Mouse (Mus musculus): ENCODE measurements at regions not wholly inside any gene's neighbourhood (a gene's known extent, or its start where the extent isn't known, plus 50 kb on each side); places are given as distances from the start of the nearest gene placed in this dataset.

DNA sequence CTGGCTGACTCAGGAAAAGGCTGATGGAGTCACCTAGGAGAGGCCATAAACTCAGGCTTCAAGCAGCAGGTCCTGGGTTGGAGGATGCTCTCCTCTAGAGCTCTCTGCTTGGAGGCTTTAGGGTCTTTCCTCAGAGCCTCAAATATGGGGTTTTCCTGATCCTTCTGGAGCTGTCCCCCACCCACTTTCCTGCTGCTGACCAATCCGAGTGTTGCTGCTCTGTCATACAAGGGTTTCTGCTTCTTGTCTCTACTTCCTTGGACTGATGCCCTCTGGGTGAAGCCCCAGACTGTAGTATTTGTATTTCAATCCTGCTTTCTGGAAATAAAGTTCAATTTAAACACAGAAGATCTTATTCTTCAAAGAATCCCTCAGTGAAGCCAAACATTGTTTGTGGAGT lies 166.7 kb upstream of the Sall1 start:
- H3K4me3 ChIP-seq (replicated peaks) = no peak overlapping the region
- no peaks in the 10 kb centered on the region for H3K4me1 ChIP-seq
- WGBS = 86% methylated on average over 1 of the region's 1 CpGs
- H3K9me3 ChIP-seq (replicated peaks) = no peaks in the 10 kb centered on the region
- no peak overlapping the region for H3K4me2 ChIP-seq
- no peaks in the 10 kb centered on the region for H3K36me3 ChIP-seq
- no peak overlapping the region for H3K27ac ChIP-seq (replicated peaks)
- no peaks in the 10 kb centered on the region for H3K27me3 ChIP-seq (replicated peaks)
- H3K9ac ChIP-seq (replicated peaks) = no peak overlapping the region
- ATAC-seq (ENCODE audit: low FRiP score) = no peak

GRCm38 (mm10) chr8:89207891-89208290 lies 163.9 kb upstream of the Sall1 start:
- H3K4me1 ChIP-seq = 0 out of 2 replicates have a peak, but pooled peaks cover under 1% of the 10 kb centered on the region
- H3K36me3 ChIP-seq = no peaks in the 10 kb centered on the region
- H3K9ac ChIP-seq (replicated peaks) = no peak overlapping the region
- no peak for ATAC-seq (ENCODE audit: low FRiP score)
- no peaks in the 10 kb centered on the region for H3K27me3 ChIP-seq (replicated peaks)
- H3K4me2 ChIP-seq = no peak overlapping the region
- no peaks in the 10 kb centered on the region for H3K9me3 ChIP-seq (replicated peaks)
- 79% methylated on average over 2 of the region's 2 CpGs for WGBS
- no peak overlapping the region for H3K27ac ChIP-seq (replicated peaks)
- no peak overlapping the region for H3K4me3 ChIP-seq (replicated peaks)

- 31% methylated on average over 5 of the region's 5 CpGs for WGBS
- Histone ChIP-seq H3K9me3 (replicated peaks) (no peaks in the 10 kb centered on the region), H3K36me3 (no peaks in the 10 kb centered on the region), H3K9ac (replicated peaks) (no peak overlapping the region), H3K27ac (replicated peaks) (no peak overlapping the region), H3K4me2 (no peak overlapping the region), H3K27me3 (replicated peaks) (no peaks in the 10 kb centered on the region), H3K4me1 (peaks cover 9% of the 10 kb centered on the region; the same call in 1 of the 2 replicates), H3K4me3 (replicated peaks) (no peak overlapping the region)
- ATAC-seq (ENCODE audit: low FRiP score) = no peak
These were observed 158.6 kb upstream of the Sall1 start for GRCm38 (mm10) chr8:89202484-89203096.

DNA sequence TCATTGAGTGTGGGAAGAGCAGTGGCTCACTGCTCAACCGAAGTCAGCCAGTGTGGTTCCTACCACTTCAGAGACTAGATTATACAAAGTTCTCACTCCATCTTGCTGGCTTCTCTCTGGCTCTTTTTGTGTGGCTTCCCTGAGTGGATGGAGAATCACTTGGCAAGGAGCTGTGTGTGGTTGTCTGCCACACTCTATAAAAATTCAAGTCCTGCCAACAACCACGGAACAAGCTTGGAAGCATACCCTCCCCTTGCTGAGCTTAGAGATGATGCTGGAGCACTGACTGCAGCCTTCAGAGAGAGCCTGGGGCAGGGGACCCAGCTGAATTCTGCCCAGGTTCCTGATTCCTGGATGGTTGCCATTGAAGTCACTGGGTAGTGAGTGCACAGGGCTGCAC lies 156.3 kb upstream of the Sall1 start:
- Histone ChIP-seq H3K27ac (replicated peaks) (no peak overlapping the region), H3K4me1 (peaks cover 9% of the 10 kb centered on the region; the same call in 1 of the 2 replicates), H3K36me3 (no peaks in the 10 kb centered on the region), H3K4me2 (no peak overlapping the region), H3K9ac (replicated peaks) (no peak overlapping the region), H3K4me3 (replicated peaks) (no peak overlapping the region), H3K27me3 (replicated peaks) (no peaks in the 10 kb centered on the region), H3K9me3 (replicated peaks) (no peaks in the 10 kb centered on the region)
- ATAC-seq (ENCODE audit: low FRiP score) = no peak
- WGBS = 52% methylated on average over 2 of the region's 2 CpGs

DNA sequence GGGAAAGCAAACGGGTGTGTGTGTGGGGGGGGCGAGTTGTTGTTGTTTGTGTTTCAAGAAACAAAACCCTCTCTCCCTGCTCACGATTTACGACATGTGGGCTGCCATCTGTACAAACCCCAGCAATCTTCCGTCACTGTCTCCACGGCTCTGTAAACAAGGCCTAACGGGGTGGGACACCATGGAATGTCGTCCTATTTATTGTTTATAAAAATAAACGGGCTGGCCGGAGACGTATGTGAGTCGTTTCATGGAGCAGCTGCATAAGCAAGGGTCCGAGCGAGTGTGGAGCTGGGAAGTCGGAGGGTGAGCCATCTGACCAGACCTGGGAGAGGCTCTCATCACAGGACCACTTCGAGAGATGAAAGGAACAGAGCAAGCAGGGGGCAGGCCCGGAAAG lies 141.4 kb upstream of the Sall1 start:
- H3K4me2 ChIP-seq = 0 out of 2 replicates have a peak overlapping the region, but pooled peaks have one; percentile 20
- H3K4me3 ChIP-seq (replicated peaks) = no peak overlapping the region
- H3K27ac ChIP-seq (replicated peaks) = no peak overlapping the region
- no peak for ATAC-seq (ENCODE audit: low FRiP score)
- no peaks in the 10 kb centered on the region for H3K36me3 ChIP-seq
- no peak overlapping the region for H3K9ac ChIP-seq (replicated peaks)
- no peaks in the 10 kb centered on the region for H3K9me3 ChIP-seq (replicated peaks)
- no peaks in the 10 kb centered on the region for H3K27me3 ChIP-seq (replicated peaks)
- 15% methylated on average over 17 of the region's 17 CpGs for WGBS
- H3K4me1 ChIP-seq = peaks cover 12% of the 10 kb centered on the region

DNA sequence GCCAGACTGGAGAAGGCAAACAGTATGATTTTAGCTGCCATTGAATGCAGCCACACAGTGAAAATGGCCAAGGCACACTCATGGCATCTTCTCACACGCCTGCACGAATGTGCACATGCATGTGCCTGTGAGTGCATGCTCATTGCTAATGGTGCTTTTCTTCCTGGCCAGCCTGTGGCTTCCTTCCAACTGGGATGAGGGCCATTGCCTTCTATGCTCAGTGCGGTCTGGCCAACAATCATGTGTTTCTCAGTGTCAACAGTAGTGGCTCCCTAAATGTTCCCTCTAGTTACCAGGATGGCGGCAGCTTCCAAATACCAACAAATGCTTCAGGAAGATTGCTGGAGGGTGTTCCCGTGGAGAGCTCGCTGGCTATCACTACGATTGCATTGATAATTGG lies 131.7 kb upstream of the Sall1 start:
- no peaks in the 10 kb centered on the region for H3K9me3 ChIP-seq (replicated peaks)
- WGBS = 78% methylated on average over 7 of the region's 7 CpGs
- no peak for ATAC-seq (ENCODE audit: low FRiP score)
- no peaks in the 10 kb centered on the region for H3K4me1 ChIP-seq
- no peak overlapping the region for H3K4me2 ChIP-seq
- no peak overlapping the region for H3K9ac ChIP-seq (replicated peaks)
- no peak overlapping the region for H3K4me3 ChIP-seq (replicated peaks)
- H3K27me3 ChIP-seq (replicated peaks) = no peaks in the 10 kb centered on the region
- H3K27ac ChIP-seq (replicated peaks) = no peak overlapping the region
- no peaks in the 10 kb centered on the region for H3K36me3 ChIP-seq

DNA sequence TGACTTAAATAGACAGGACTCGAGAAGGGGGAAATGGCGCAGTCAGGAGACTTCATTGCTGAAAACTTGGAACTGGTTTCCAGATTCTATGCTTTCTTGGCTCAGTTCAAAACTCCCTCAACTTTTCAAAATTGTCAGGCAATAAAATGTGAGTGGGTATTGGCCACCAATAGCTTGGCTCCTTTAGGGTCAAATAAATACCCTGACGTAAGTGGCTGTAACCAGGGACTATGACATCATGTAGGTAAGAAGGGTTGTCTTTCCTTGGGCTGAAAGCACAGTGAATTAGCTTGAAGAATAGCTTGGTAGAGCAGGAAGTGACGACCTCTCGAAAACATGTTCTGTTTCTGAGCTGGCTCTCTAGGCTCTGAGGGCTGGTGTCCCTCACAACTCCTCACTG lies 127.6 kb upstream of the Sall1 start:
- Histone ChIP-seq H3K9me3 (replicated peaks) (no peaks in the 10 kb centered on the region), H3K27ac (replicated peaks) (no peak overlapping the region), H3K4me3 (replicated peaks) (no peak overlapping the region), H3K9ac (replicated peaks) (no peak overlapping the region), H3K4me2 (no peak overlapping the region), H3K27me3 (replicated peaks) (no peaks in the 10 kb centered on the region), H3K36me3 (no peaks in the 10 kb centered on the region), H3K4me1 (no peaks in the 10 kb centered on the region)
- ATAC-seq (ENCODE audit: low FRiP score) = no peak
- WGBS = 85% methylated on average over 5 of the region's 5 CpGs

DNA sequence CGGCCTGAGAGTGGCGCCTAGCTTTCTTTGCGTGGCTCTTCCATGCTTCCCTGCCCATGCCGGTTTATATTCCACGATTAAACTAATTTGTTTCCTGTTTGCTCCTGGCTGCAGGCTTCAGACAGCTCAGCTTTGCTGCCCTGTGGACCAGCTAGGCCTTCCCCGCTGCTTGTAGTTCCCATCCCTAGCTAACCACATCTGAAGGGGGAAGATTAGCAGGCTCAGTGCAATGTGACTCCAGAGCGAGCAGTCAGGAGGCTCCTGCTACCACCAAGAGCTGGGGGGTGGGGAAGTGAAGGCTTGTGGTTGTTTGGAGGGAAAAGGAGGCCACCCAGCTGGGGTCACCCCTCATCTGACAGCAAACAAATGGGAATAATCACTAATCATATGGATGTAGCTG lies 125.5 kb upstream of the Sall1 start:
- WGBS = 57% methylated on average over 7 of the region's 7 CpGs
- no peak for ATAC-seq (ENCODE audit: low FRiP score)
- Histone ChIP-seq H3K4me2 (no peak overlapping the region), H3K9me3 (replicated peaks) (no peaks in the 10 kb centered on the region), H3K9ac (replicated peaks) (no peak overlapping the region), H3K4me1 (no peaks in the 10 kb centered on the region), H3K4me3 (replicated peaks) (no peak overlapping the region), H3K27me3 (replicated peaks) (no peaks in the 10 kb centered on the region), H3K27ac (replicated peaks) (no peak overlapping the region), H3K36me3 (no peaks in the 10 kb centered on the region)

- no peak overlapping the region for H3K4me2 ChIP-seq
- ATAC-seq (ENCODE audit: low FRiP score) = no peak
- no peaks in the 10 kb centered on the region for H3K27me3 ChIP-seq (replicated peaks)
- no peaks in the 10 kb centered on the region for H3K36me3 ChIP-seq
- WGBS = 59% methylated on average over 4 of the region's 4 CpGs
- no peak overlapping the region for H3K9ac ChIP-seq (replicated peaks)
- H3K9me3 ChIP-seq (replicated peaks) = no peaks in the 10 kb centered on the region
- no peaks in the 10 kb centered on the region for H3K4me1 ChIP-seq
- no peak overlapping the region for H3K4me3 ChIP-seq (replicated peaks)
- no peak overlapping the region for H3K27ac ChIP-seq (replicated peaks)
These were observed 123.1 kb upstream of the Sall1 start for GRCm38 (mm10) chr8:89167026-89167425.

- Histone ChIP-seq H3K4me1 (peaks cover 16% of the 10 kb centered on the region), H3K4me3 (replicated peaks) (no peak overlapping the region), H3K4me2 (no peak overlapping the region), H3K27me3 (replicated peaks) (no peaks in the 10 kb centered on the region), H3K27ac (replicated peaks) (no peak overlapping the region), H3K9me3 (replicated peaks) (no peaks in the 10 kb centered on the region), H3K36me3 (no peaks in the 10 kb centered on the region), H3K9ac (replicated peaks) (no peak overlapping the region)
- ATAC-seq (ENCODE audit: low FRiP score) = no peak
- WGBS = 95% methylated on average over 1 of the region's 1 CpGs
These were observed 112.9 kb upstream of the Sall1 start for GRCm38 (mm10) chr8:89156909-89157308.

GRCm38 (mm10) chr8:89153605-89154004 lies 109.6 kb upstream of the Sall1 start:
- Histone ChIP-seq H3K4me2 (no peak overlapping the region), H3K27ac (replicated peaks) (no peak overlapping the region), H3K9me3 (replicated peaks) (no peaks in the 10 kb centered on the region), H3K27me3 (replicated peaks) (0 out of 2 replicates have a peak, but pooled peaks cover 2% of the 10 kb centered on the region), H3K4me1 (peaks cover 18% of the 10 kb centered on the region), H3K4me3 (replicated peaks) (no peak overlapping the region), H3K9ac (replicated peaks) (no peak overlapping the region), H3K36me3 (no peaks in the 10 kb centered on the region)
- ATAC-seq (ENCODE audit: low FRiP score) = no peak
- 69% methylated on average over 3 of the region's 3 CpGs for WGBS

DNA sequence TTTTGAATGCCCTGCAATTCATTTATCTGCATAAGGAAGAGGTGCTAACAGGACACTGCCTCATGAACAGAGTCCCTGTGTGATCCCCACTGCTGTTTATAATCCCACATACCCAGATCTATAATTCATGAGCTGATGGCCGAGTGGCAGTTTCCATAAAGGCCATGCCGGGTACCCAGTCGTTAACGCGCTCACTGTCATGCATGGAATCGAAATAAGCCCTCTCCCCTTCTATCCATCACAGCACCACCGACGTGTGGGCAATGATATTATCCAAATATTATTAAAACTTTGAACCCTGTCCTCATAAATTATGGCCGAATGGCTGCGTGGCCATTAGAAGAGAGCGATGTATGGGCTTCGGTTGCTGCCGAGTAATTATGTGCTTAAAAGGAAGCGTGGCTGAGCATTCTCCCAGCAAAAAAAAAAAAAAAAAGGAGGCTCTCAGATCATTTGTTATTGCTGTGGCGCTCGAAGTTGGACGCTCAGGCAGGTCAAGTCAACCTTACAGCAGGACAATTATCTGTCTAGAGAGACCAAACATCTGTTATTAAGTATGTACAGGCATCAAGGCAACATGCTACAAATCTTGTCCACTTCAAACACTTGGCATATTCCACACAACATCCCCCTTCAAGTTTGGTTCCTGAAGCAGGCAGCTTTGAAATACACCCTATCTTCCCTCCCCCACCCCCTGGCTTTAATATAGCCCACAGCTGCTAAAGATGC lies 109.1 kb upstream of the Sall1 start:
- no peak overlapping the region for H3K27ac ChIP-seq (replicated peaks)
- H3K4me2 ChIP-seq = peak overlapping the region; percentile 7; the same call in 1 of the 2 replicates
- H3K4me1 ChIP-seq = peaks cover 18% of the 10 kb centered on the region
- 0 out of 2 replicates have a peak, but pooled peaks cover 2% of the 10 kb centered on the region for H3K27me3 ChIP-seq (replicated peaks)
- H3K9ac ChIP-seq (replicated peaks) = no peak overlapping the region
- peak; percentile 35; the same call in 1 of the 2 replicates for ATAC-seq (ENCODE audit: low FRiP score)
- no peak overlapping the region for H3K4me3 ChIP-seq (replicated peaks)
- H3K36me3 ChIP-seq = no peaks in the 10 kb centered on the region
- 6% methylated on average over 17 of the region's 17 CpGs for WGBS
- H3K9me3 ChIP-seq (replicated peaks) = no peaks in the 10 kb centered on the region

Data from neural tube, embryonic 15.5 days (tissue).